Mouse (Mus musculus) kidney, adult 11 months (tissue): ENCODE measurements around the gene Pla2g2c.

ENCODE experiments used
- DNase-seq: peaks from one replicate; pipeline ENCODE4 v3.0.0; 2022

Gene Pla2g2c

DNA sequence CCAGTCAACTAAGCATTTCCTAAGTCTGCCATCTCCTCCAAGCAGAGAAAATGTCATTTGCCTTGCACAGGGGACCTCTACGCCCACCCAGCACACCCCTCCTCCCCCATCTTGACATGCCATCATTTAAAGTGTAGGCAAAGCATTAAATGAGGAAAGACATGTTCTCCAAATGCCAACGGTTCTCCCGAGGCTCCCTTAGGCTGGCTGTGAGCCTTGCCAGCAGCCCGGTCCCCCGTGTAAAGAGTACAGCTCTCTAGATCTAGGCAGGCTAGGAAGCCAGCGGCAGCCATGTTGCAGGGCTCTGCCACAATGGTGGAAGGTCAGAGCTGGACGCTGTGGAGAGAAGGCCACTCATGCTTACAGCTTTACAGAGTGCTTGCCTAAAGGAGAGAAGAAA lies 14.6 kb upstream of the Pla2g2c start:
- no peak for DNase-seq

DNA sequence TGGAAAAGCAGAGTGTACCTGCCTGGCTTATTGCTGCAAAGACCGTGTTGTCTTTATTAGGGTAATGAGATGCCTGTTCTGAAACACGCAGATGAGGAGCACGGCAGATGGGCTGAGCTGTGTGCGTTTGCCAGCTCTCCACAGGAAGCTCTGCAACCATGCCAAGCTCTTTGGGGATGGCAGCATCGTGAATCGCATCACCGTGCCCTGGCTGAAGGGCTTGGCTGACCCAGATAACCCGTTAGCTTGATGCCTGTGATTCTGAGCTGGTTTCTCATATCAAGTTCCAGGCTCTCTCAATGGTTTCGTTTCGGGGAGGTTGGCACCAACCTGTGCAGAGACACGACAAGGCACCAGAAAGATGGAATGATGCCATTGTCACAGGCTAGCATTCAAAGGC lies 14.0 kb upstream of the Pla2g2c start:
- DNase-seq = no peak

DNA sequence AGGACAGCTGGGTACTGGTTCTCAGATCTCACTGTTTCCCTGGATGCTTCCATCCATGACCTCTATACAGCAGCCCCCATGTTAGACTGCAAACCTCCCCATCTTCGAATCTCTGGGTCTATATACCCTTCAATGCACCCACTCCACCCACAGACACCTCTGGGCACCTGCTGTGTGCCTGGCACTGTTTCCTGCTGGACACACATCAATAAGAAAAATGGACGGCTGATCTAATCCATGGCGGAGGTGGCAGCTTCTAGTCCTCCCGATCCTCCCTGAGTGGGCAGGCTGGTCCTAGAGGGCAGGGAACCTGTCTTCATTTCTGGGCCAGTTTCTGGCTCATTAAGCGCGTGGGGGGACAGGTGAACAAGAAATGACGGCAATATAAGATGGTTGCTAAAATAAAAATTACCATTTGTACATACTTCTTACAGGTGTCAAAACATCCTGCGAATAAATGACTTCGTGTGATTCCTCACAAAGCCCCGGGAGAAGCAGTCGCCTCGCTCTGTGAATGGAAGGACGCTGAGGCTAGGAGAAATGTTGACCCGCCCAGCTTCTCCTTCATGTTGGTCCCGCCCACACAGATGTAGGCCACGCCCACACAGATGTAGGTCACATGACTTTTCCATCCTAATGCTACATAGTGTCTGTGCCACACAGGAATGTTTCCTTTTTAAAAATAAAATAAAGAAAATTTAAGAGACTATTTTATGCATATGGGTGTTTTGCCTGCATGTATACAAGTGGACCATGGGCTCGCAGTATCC lies 13.4 kb upstream of the Pla2g2c start:
- DNase-seq = no peak

DNA sequence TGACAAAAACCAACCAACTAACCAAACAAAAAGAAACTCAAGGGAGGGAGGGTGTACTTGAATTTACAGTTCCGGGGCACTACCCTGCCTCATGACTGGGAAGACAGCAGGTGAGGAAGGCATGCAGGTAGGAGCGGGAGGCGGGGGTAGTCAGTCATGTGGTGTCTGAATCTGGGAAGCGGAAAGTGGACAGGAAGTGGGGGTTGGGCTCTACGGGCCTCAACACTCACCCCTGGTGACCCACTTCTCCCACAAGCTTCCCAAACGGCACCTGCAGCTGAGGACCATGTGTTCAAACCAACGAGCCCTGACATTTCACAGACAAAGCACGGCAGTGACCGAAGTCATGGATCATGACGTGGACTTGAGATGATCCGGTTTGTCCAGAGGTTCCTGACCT lies 12.5 kb upstream of the Pla2g2c start:
- no peak for DNase-seq

DNA sequence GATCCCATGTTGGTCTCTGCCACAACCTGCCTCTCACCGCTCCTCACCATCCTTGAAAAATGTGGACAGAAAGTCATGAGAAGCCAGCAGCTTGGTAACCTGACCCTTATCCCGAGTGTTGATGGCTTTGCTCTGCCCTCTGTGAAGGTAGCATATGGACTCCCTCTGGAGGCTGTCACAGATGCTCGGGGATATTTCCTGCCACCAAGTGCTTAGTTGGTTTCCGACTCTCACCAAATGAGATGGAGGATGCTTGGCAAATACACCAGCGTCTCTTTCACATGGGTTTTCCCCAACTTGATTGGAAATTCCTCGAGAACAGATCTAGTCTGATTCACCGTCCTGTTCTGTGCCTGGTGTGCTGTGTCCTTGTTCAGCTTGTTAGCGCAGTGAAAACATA lies 12.0 kb upstream of the Pla2g2c start:
- DNase-seq = no peak

DNA sequence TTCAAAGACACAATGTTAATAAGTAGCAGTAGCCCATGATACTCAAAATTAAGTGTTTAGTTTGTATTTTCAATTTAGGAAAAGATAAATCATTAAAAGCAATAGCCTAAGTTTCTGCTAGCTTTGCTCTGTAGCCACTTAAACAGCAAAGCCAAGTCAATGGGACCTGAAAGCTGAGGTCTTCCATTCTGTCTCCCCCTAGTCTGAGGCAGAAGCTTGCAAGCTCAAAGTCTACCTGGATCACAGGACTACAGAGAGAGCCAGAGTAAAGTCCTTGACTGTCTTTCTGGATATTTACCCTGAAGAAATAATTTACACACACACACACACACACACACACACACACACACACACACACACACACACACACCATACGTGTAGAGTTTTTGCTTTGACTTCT lies 10.4 kb upstream of the Pla2g2c start:
- peak; percentile 64 for DNase-seq

DNA sequence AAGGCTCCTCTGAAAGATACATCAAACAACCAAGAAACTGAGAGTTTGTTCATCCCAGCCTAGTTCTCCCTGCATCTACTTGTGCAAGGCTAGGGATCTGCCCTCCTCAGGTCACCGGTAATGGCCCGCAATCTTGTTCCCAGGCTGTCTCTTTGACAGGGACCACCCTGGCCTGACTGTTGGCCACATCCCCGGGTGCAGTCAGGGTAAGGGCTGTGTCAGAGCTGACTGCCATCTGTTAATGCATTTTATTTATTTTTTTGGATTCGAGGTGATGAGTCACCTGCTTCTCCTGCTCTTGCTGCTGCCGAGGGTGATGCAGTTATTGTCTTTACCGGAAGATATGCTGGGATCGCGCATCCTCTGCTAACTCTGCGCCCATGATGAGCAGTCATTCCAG lies 7.9 kb upstream of the Pla2g2c start:
- no peak for DNase-seq

DNA sequence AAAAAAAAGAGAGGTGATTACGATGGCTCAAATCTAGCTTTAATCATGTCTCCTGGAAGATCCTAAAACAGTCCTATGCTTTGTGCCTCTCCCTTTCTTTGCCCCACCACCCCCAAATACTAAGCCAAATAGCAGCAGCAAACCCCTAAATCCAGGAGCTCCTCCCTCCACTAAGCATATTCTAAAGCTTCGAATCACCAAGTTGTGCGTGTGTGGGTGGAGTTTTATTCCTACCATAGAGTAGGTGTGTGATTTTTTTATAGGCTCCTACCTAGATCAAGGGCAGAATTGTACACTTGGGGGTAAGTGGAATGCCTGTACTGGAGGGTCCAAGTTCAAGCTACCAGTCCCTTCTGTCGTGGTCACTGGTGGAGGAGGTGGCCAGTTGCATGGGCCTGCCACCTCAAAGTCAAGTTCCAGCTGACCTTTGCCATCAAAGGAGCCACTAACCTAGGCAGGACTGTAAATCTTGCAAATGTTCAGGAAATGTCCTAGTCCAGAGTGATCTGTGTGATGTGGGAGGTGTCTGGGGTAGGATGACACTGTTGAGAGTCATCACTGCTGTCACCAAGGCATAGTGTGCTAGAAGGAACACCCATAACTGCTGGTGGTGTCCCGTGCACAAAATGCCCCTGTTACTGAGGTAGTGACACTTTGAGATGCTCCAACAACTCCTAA lies 5.9 kb upstream of the Pla2g2c start:
- no peak for DNase-seq

DNA sequence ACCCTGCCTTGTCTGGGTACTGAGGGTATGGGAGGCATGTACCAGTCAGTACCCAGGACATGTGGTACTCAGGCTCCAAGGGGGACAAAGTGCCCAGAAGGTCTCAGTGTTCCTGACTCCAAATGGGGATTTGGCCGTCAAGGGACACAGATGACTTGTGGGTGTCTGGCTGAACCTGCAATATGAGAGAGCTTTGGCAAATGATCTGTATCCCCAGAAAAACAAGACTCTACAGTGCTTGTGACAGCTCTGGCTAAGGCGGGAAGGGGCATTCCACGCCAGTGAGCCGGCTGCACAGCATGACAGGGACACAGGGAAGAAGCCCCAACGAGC lies 5.4 kb upstream of the Pla2g2c start:
- DNase-seq = no peak

DNA sequence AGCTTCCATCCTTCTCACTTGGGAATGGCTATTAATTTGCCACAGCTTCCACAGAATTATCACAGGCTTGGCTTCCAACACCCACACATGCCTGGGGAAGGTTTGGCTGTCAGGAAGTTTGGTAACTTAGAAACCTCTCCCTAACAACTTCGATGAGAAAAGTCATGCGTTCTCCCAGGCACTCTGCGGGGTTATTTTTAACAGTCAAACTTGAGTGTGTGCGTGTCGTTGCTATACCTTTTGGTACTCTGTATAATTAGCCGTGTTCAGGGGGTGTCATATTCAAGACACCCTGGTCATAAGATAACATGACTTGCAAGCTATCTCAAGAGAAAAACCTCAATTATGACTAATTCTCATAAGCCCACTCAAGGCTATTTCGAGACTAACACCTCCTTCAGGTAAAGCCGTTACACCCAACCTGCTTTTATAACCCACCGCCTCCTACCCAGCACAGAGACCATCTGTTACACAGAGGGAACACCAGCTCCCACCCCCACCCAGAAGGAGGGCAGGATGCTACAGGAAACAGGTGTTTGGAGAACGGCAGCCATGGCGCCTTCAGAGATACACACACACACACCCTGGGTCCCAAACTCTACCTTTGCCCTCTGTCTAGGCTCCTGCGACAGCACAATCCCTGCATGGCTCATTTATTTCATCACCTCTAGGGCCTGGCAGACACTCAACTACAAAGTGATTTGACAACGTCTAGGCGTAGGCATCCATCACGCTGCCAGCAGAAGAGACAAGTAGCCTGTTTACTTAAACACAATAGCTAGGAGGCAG lies 905 bp upstream of the Pla2g2c start:
- peak; percentile 79 for DNase-seq

DNA sequence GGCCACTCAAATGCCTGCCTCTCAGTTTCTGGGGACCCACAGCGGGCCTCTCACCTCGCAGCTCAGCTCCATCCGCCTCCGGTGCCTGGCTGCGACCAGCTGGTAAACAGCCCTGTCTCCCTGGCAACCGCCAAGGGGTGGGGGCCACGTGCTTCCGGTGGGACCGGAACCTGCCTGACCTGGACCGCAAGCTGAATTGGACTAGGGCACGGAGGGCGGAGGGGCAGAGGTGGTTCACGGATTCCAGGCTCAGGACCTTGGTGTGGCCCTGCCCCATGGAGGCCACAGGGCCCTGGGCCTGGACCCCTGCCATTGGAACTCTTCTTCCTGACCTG lies 502 bp downstream of the Pla2g2c start:
- DNase-seq = peak; percentile 93

DNA sequence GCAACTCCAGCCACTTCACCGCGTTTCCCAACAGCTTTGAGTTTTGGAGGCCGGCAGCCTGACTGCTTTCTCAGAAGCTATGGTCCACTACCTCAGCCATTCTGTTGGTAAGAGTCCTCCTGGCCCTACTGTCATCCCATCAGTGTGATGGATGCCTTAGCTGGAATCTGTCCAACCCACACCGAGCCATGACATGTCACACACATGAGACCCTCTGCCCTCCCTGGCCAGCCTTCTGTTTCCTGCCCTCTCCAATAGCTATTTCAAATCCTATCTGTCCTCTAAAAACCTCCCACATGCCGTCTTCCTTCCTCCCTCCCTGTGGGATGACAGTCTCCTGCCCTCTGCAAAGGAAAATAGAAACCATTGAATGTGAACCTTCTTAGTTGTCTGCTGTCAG lies 1.2 kb downstream of the Pla2g2c start:
- peak; percentile 44 for DNase-seq

DNA sequence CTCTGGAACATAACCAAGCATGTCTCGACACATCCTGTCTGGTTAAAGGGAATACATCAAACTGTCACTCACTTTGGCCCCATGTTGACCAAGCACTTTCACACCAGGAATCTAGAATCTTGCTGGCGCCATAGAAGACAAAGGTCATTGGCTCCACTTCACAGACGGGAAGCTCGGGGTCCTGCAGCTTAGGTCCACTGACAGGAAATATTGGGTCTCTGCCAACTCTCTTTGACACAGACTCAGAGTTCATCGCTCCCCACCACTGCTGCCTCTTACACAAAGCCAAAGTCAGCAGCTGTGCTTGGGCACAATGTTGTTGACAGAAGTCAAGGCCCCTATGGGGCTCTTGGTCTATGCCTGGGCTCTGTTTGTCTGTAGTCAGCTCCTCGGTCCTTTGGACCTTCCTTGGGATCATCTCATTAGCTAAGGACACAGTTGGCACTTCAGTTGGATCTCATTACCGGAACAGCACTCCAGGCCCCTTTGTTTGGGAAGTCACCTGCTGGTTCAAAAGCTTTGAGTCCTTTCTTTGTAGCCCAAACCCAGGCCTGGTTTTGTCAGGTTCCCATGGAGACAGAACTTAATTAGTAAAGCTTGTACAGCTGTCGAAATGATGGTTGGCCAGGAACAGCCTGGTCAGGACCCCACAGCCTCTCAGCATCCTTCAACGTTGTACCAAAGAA lies 4.6 kb downstream of the Pla2g2c start:
- peak; percentile 89 for DNase-seq

DNA sequence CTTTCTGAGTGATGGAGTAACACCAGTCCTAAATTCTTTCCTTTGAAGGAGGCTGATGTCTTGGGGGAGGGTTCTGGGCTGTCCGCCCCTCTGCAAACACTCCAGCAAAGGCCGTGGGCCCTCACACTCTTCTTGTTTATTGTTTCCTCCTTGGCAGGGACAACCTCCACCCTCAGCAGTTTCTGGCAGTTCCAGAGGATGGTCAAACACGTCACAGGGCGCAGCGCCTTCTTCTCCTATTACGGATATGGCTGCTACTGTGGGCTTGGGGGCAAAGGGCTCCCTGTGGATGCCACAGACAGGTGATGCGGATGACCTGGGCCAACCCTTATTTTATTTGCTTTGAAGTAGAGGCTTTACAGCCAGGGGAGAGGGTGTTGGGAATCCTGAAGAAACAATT lies 9.5 kb downstream of the Pla2g2c start:
- DNase-seq = peak; percentile 48

DNA sequence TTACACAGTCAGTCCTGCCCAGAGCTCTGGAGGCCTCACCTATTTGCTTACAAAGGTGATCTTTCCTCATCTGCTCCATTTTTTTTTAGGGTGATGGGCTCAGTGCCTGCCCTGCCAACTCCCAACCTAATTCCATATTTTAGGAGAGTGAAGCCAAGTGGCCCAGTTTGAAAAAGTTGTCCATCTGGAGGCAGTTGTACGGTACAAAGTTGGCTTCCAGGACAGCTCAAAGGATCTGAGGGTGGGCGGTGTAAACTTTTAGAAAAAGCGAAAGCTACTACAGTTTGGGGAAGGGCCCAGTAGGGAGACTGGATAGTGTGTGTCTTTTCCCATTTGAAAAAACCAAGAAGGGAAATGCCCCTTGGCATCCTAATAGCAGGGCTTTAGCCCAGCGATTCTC lies 10.3 kb downstream of the Pla2g2c start:
- no peak for DNase-seq

DNA sequence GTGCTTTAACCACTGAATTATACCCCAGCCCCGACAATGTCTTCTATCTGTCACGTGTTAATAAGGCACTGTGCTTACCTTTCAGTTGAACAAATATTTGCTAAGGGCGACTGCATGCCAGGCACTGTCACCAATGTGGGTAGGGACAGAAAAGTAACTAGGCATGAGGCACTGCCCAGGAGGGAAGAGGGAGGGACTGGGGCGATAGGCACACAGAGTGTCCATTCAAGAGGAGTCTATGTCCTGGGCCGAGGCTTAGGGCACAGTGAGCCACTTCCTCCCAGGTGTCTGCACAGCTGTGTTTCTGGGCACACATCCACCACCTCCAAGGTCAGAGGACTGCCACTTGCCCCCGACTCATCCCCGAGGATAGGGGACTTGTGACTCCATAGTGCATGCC lies 12.4 kb downstream of the Pla2g2c start, which contains the start of gene Ubxn10:
Gene Ubxn10 (minus strand): TSS at position 137 of the 400 bp plus-strand sequence.
- no peak for DNase-seq

DNA sequence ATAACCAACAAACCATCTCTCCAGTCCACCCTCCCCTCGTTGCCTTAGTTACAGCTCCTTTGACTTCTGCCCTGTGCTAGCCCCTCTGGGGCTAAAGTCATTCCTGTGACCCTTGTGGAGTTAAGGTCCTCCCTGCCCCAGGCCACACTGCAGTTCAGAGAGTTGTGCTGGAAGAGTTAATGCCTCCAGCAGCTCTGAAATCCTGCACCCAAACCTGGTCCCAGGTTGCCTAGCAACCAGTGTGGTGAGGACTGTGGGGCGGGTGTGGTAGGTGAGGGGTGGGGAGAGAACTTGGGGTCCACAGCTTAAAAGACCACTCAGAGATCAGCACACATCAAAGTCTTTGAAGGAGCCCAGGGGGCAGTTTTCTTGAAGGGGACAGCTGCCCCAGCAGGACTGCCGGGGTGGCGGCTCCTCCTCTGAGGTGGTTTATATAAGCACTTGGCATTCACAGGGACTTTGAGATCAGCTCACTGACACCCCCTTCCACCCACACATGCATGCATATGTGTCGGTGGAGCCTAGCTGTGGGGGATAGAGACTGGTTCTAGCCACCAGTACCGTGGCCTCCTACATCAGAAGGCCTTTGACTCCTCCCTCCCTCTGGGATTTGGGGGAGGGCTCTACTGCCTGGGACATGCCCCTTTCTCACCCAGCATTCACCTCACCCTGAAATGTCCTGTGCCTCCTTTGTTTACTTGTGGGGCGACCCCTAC lies 14.7 kb downstream of the Pla2g2c start:
- DNase-seq = no peak

DNA sequence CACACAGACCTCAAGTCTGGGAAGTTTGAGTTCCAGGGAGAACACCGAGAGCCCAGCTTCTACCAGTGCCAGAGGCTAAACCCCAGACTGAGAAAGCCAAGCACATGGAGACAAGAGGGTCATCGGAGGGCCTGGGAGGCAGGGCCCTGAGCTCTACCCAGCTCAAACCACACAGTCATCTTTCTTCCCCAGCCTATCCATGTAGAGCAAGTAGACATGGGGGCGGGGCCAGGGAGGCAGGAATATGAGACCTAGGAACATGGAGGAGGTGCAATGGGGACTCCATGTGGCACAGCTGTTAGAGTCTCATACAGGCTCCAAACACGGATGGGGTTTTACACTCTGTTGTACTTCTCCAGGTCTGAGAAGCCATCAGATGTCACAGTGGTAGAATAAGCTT lies 21.3 kb downstream of the Pla2g2c start:
- peak; percentile 40 for DNase-seq

DNA sequence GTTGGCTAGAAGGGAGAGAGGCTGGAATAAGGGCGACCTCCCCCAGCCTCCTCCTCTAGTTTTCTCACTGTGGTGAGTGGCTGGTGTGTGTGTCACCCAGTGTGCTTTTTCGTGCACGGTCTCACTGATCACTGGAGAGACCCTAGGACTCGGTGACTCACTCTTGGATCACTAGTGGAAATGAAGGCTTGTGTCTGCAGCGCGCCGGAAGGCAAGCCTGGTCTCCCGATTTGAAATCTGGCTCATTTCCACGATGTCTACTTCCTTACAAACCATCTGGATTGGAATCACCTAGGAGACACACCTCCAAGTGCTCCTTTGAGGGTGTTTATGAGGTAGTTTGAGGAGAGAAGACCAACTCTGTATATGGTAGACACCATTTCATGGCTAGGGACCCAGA lies 22.3 kb downstream of the Pla2g2c start:
- DNase-seq = no peak

DNA sequence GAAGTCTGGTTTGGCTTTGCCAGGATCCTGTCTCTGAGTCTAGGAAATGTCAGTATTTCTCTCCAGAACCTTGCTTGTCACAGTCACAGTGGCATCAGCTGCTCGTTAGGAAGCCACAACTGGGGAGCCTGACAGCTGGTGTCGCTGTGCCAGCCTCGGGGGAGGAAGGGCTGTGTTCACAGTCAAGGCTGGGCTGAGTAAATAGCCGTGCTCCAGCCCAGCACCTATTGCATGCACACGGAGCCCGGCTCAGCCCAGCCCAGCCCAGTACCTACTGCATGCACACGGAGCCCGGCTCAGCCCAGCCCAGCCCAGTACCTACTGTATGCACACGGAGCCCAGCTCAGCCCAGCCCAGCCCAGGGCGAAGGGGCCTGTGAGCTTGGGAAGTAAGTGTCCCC lies 23.3 kb downstream of the Pla2g2c start:
- DNase-seq = no peak

DNA sequence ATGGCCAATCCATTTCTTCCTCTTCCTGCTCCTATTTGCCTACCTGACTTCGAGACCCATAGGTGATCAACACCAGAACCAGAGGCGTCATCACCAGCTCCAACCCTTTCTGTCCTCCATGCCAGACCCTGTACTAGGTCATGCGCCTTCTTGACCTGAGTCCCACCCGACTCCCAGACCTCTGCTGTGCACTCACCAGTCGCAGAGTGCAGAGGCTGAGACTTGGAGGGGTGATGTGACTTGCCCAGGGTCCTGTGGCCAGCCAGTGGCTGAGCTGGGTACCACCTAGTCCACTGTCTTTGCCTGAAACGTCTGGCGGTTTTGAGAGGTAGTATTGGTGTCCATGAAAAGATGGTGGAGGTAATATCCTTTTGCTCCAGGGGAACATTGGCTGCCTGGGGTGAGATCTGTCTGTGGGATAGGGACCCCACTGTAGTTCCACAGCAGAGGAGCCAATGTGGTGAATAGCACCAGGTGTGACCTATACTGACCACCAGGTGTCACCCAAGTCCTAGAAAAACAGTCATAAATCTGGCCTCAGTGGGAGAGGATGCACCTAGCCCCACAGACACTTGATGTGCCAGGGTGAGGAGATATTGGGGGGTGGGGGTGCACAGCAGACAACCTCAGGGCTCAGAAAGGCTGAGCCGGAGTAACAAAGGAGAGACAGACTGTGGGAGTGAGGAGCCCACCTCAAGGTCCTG lies 23.9 kb downstream of the Pla2g2c start:
- peak; percentile 18 for DNase-seq

DNA sequence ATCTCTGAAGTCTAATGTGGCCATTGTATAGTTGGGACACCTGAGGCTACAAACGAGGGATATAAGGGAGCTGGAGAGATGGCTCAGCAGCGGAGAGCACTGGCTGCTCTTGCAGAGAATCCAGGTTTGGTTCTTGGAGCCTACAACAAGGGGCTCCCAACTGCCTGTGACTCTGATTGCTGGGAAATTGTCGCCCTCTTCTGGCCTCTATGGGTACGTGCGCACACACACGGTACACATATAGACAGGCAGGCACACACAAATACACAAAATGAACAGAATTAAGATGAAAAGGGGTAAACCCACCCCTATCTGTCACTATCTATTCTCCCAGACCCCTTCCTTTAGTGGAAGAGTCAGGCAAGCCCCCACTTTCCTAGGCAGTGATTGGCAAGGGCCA lies 28.0 kb downstream of the Pla2g2c start:
- DNase-seq = no peak
